In genomic region chr1:120814441-120814840, GRCm38 (mm10) we compare ENCODE assay signal across 32 mouse cellular contexts.
DNase-seq lines count a peak whose midpoint lies in the region; ATAC-seq and TF ChIP-seq lines count a peak whose summit lies in the region.
"Had no signal": no experiment of that assay in that cellular context is flagged by ENCODE, and none has a peak within 500 bp of the region (broad histone marks: within the 10 kb centered on the region; RNA-seq: fewer than 3 reads in every experiment).

No protein-coding gene starts in this region.

- no peaks in the 10 kb centered on the region for H3K27me3 ChIP-seq in forebrain, embryonic 14.5 days (replicated peaks; ENCODE audit: control insufficient read depth, insufficient read depth, low read length)
- H3K27me3 ChIP-seq in forebrain, embryonic 13.5 days = peaks cover 2% of the 10 kb centered on the region; the same call in 1 of the 2 replicates
- no peaks in the 10 kb centered on the region for H3K27me3 ChIP-seq in hindbrain, embryonic 16.5 days (replicated peaks; ENCODE audit: control insufficient read depth, insufficient read depth, low read length)
- H3K27me3 ChIP-seq in hindbrain, embryonic 12.5 days = no peaks in the 10 kb centered on the region
- H3K27me3 ChIP-seq in midbrain, postnatal 0 days (ENCODE audit: insufficient read depth, low read length) = no peaks in the 10 kb centered on the region
- H3K27me3 ChIP-seq in midbrain, embryonic 16.5 days (ENCODE audit: control insufficient read depth, insufficient read depth, low read depth, low read length) = no peaks in the 10 kb centered on the region
- no peaks in the 10 kb centered on the region for H3K27me3 ChIP-seq in thymus, adult 2 months (ENCODE audit: control insufficient read depth, insufficient read depth, low read length)
- H3K27me3 ChIP-seq: embryonic facial prominence, embryonic 12.5 days; heart, embryonic 12.5 days; liver, embryonic 12.5 days; midbrain, embryonic 15.5 days; neural tube, embryonic 12.5 days had no signal

- peak; percentile 16 for DNase-seq in forebrain, embryonic 14.5 days (ENCODE audit: low spot score)
- DNase-seq in midbrain, postnatal 0 days (ENCODE audit: low spot score) = peak; percentile 55
- DNase-seq in thymus, adult 2 months = no peak
- DNase-seq: adrenal gland, adult 2 months; B cell, adult 2 months; cerebellum, adult 2 months; embryo, embryonic 11 days; heart, adult 2 months; heart, postnatal 4 days; kidney, adult 11 months; kidney, postnatal 14 days; layer of hippocampus, adult 9-11 months; liver, postnatal 0 days; lung, postnatal 14 days; right cerebral cortex, adult 18-20 months; right cerebral cortex, postnatal 4 days; thymus, adult 18-20 months; thymus, postnatal 36 days had no signal

- no peak overlapping the region for H3K4me3 ChIP-seq in forebrain, embryonic 14.5 days (ENCODE audit: low read depth, low read length)
- no peak overlapping the region for H3K4me3 ChIP-seq in forebrain, embryonic 13.5 days
- no peak overlapping the region for H3K4me3 ChIP-seq in hindbrain, embryonic 16.5 days (ENCODE audit: low read length)
- H3K4me3 ChIP-seq in hindbrain, embryonic 12.5 days = no peak overlapping the region
- no peak overlapping the region for H3K4me3 ChIP-seq in midbrain, postnatal 0 days (ENCODE audit: low read depth, low read length)
- no peak overlapping the region for H3K4me3 ChIP-seq in midbrain, embryonic 16.5 days (ENCODE audit: low read depth, low read length)
- H3K4me3 ChIP-seq in thymus, adult 2 months (ENCODE audit: control insufficient read depth, insufficient read depth, low read length) = no peak overlapping the region
- H3K4me3 ChIP-seq: embryonic facial prominence, embryonic 12.5 days; heart, adult 2 months; heart, embryonic 12.5 days; limb, embryonic 13.5 days; liver, embryonic 12.5 days; midbrain, embryonic 10.5 days; midbrain, embryonic 15.5 days; myocyte; neural tube, embryonic 12.5 days had no signal

- H3K36me3 ChIP-seq in forebrain, embryonic 14.5 days (ENCODE audit: control insufficient read depth, insufficient read depth, low read length) = no peaks in the 10 kb centered on the region
- no peaks in the 10 kb centered on the region for H3K36me3 ChIP-seq in forebrain, embryonic 13.5 days (ENCODE audit: poor library complexity, severe bottlenecking)
- H3K36me3 ChIP-seq in hindbrain, embryonic 16.5 days (ENCODE audit: control insufficient read depth, insufficient read depth, low read length) = no peaks in the 10 kb centered on the region
- H3K36me3 ChIP-seq in hindbrain, embryonic 12.5 days = no peaks in the 10 kb centered on the region
- H3K36me3 ChIP-seq in midbrain, postnatal 0 days (ENCODE audit: insufficient read depth, low read length) = no peaks in the 10 kb centered on the region
- no peaks in the 10 kb centered on the region for H3K36me3 ChIP-seq in midbrain, embryonic 16.5 days (ENCODE audit: control insufficient read depth, insufficient read depth, low read length)
- no peaks in the 10 kb centered on the region for H3K36me3 ChIP-seq in thymus, adult 2 months (ENCODE audit: control insufficient read depth, insufficient read depth, low read length)
- H3K36me3 ChIP-seq: embryonic facial prominence, embryonic 12.5 days; heart, embryonic 12.5 days; limb, embryonic 13.5 days; liver, embryonic 12.5 days; midbrain, embryonic 10.5 days; midbrain, embryonic 15.5 days; neural tube, embryonic 12.5 days had no signal

- no peak for TF ChIP-seq POLR2A in thymus, adult 2 months (IDR thresholded peaks at IDR 0.05; ENCODE audit: control insufficient read depth, extremely low read depth, insufficient read depth, low read length, poor library complexity)

- 69% methylated on average over 4 of the region's 4 CpGs for WGBS in forebrain, embryonic 14.5 days
- whole genome bisulfite sequencing in forebrain, embryonic 13.5 days = 82% methylated on average over 4 of the region's 4 CpGs
- WGBS in hindbrain, embryonic 16.5 days = 64% methylated on average over 4 of the region's 4 CpGs
- 82% methylated on average over 4 of the region's 4 CpGs for WGBS in hindbrain, embryonic 12.5 days
- 70% methylated on average over 4 of the region's 4 CpGs for WGBS in midbrain, postnatal 0 days
- WGBS in midbrain, embryonic 16.5 days = 78% methylated on average over 4 of the region's 4 CpGs
- 87% methylated on average over 4 of the region's 4 CpGs for WGBS in thymus, adult 2 months

- peaks cover 14% of the 10 kb centered on the region for H3K4me1 ChIP-seq in forebrain, embryonic 14.5 days (ENCODE audit: control insufficient read depth, insufficient read depth, low read length)
- H3K4me1 ChIP-seq in forebrain, embryonic 13.5 days = peaks cover 18% of the 10 kb centered on the region
- H3K4me1 ChIP-seq in hindbrain, embryonic 16.5 days (ENCODE audit: control insufficient read depth, insufficient read depth, low read depth, low read length) = no peaks in the 10 kb centered on the region
- H3K4me1 ChIP-seq in hindbrain, embryonic 12.5 days = no peaks in the 10 kb centered on the region
- H3K4me1 ChIP-seq in midbrain, postnatal 0 days (ENCODE audit: insufficient read depth, low read length) = no peaks in the 10 kb centered on the region
- H3K4me1 ChIP-seq in midbrain, embryonic 16.5 days (ENCODE audit: control insufficient read depth, insufficient read depth, low read length) = no peaks in the 10 kb centered on the region
- H3K4me1 ChIP-seq in thymus, adult 2 months (replicated peaks; ENCODE audit: control insufficient read depth, insufficient read depth, low read length) = no peaks in the 10 kb centered on the region
- H3K4me1 ChIP-seq: embryonic facial prominence, embryonic 12.5 days; heart, embryonic 12.5 days; limb, embryonic 13.5 days; liver, embryonic 12.5 days; midbrain, embryonic 10.5 days; midbrain, embryonic 15.5 days; neural tube, embryonic 12.5 days had no signal

- no peak for TF ChIP-seq CTCF in midbrain, postnatal 0 days (IDR thresholded peaks at IDR 0.05)
- TF ChIP-seq CTCF in thymus, adult 2 months (IDR thresholded peaks at IDR 0.05; ENCODE audit: borderline replicate concordance, control insufficient read depth, extremely low read depth, insufficient read depth, low read length, poor library complexity) = no peak

- no peak for ATAC-seq in forebrain, embryonic 14.5 days
- no peak for ATAC-seq in forebrain, embryonic 13.5 days
- ATAC-seq in hindbrain, embryonic 16.5 days = peak; percentile 81; the same call in 1 of the 2 replicates
- ATAC-seq in hindbrain, embryonic 12.5 days (ENCODE audit: low FRiP score) = no peak
- no peak for ATAC-seq in midbrain, postnatal 0 days (ENCODE audit: low FRiP score)
- no peak for ATAC-seq in midbrain, embryonic 16.5 days
- ATAC-seq: activated CD4-positive, CD25-positive, alpha-beta regulatory T cell, adult 4 months; liver, embryonic 12.5 days; liver, postnatal 0 days; midbrain, embryonic 15.5 days had no signal

- H3K27ac ChIP-seq in forebrain, embryonic 14.5 days (ENCODE audit: low read depth, low read length) = no peak overlapping the region
- no peak overlapping the region for H3K27ac ChIP-seq in forebrain, embryonic 13.5 days
- no peak overlapping the region for H3K27ac ChIP-seq in hindbrain, embryonic 16.5 days (ENCODE audit: low read depth, low read length)
- no peak overlapping the region for H3K27ac ChIP-seq in hindbrain, embryonic 12.5 days
- H3K27ac ChIP-seq in midbrain, postnatal 0 days (ENCODE audit: low read depth, low read length) = no peak overlapping the region
- H3K27ac ChIP-seq in midbrain, embryonic 16.5 days (ENCODE audit: low read length) = no peak overlapping the region
- H3K27ac ChIP-seq in thymus, adult 2 months (ENCODE audit: control insufficient read depth, insufficient read depth, low read length) = no peak overlapping the region
- H3K27ac ChIP-seq: embryonic facial prominence, embryonic 12.5 days; heart, adult 2 months; limb, embryonic 13.5 days; liver, embryonic 12.5 days; midbrain, embryonic 10.5 days; midbrain, embryonic 15.5 days; neural tube, embryonic 12.5 days; stomach, postnatal 0 days had no signal

- H3K9me3 ChIP-seq in forebrain, embryonic 14.5 days (replicated peaks; ENCODE audit: control insufficient read depth, low read length) = no peaks in the 10 kb centered on the region
- no peaks in the 10 kb centered on the region; the same call in 1 of the 2 replicates for H3K9me3 ChIP-seq in forebrain, embryonic 13.5 days (replicated peaks)
- H3K9me3 ChIP-seq in hindbrain, embryonic 16.5 days (ENCODE audit: control insufficient read depth, low read length) = no peaks in the 10 kb centered on the region
- no peaks in the 10 kb centered on the region for H3K9me3 ChIP-seq in hindbrain, embryonic 12.5 days (replicated peaks)
- no peaks in the 10 kb centered on the region for H3K9me3 ChIP-seq in midbrain, postnatal 0 days (ENCODE audit: low read length)
- H3K9me3 ChIP-seq in midbrain, embryonic 16.5 days (replicated peaks; ENCODE audit: control insufficient read depth, low read length, poor library complexity, severe bottlenecking) = no peaks in the 10 kb centered on the region
- H3K9me3 ChIP-seq: embryonic facial prominence, embryonic 12.5 days; heart, embryonic 12.5 days; limb, embryonic 13.5 days; liver, embryonic 12.5 days; midbrain, embryonic 10.5 days; midbrain, embryonic 15.5 days; neural tube, embryonic 12.5 days had no signal

- H3K4me2 ChIP-seq in forebrain, embryonic 14.5 days (ENCODE audit: low read length) = no peak overlapping the region
- no peak overlapping the region for H3K4me2 ChIP-seq in forebrain, embryonic 13.5 days
- H3K4me2 ChIP-seq in hindbrain, embryonic 16.5 days (ENCODE audit: low read length) = no peak overlapping the region
- no peak overlapping the region for H3K4me2 ChIP-seq in hindbrain, embryonic 12.5 days (replicated peaks)
- H3K4me2 ChIP-seq in midbrain, postnatal 0 days (ENCODE audit: low read depth, low read length, poor library complexity, severe bottlenecking) = no peak overlapping the region
- H3K4me2 ChIP-seq in midbrain, embryonic 16.5 days (ENCODE audit: low read length) = no peak overlapping the region
- H3K4me2 ChIP-seq: embryonic facial prominence, embryonic 12.5 days; heart, embryonic 12.5 days; limb, embryonic 13.5 days; liver, embryonic 12.5 days; midbrain, embryonic 15.5 days; neural tube, embryonic 12.5 days had no signal

- no peak overlapping the region for H3K9ac ChIP-seq in forebrain, embryonic 14.5 days (ENCODE audit: low read length)
- no peak overlapping the region for H3K9ac ChIP-seq in forebrain, embryonic 13.5 days
- no peak overlapping the region for H3K9ac ChIP-seq in hindbrain, embryonic 16.5 days (ENCODE audit: low read depth, low read length)
- H3K9ac ChIP-seq in hindbrain, embryonic 12.5 days = no peak overlapping the region
- no peak overlapping the region for H3K9ac ChIP-seq in midbrain, postnatal 0 days (replicated peaks; ENCODE audit: low read length, poor library complexity, severe bottlenecking)
- H3K9ac ChIP-seq in midbrain, embryonic 16.5 days (ENCODE audit: low read depth, low read length) = no peak overlapping the region
- H3K9ac ChIP-seq: embryonic facial prominence, embryonic 12.5 days; heart, embryonic 12.5 days; limb, embryonic 13.5 days; liver, embryonic 12.5 days; liver, postnatal 0 days; midbrain, embryonic 15.5 days; neural tube, embryonic 12.5 days had no signal
